Mouse (Mus musculus): ENCODE data around the gene Kcnk3.

Kcnk3 gene

DNA sequence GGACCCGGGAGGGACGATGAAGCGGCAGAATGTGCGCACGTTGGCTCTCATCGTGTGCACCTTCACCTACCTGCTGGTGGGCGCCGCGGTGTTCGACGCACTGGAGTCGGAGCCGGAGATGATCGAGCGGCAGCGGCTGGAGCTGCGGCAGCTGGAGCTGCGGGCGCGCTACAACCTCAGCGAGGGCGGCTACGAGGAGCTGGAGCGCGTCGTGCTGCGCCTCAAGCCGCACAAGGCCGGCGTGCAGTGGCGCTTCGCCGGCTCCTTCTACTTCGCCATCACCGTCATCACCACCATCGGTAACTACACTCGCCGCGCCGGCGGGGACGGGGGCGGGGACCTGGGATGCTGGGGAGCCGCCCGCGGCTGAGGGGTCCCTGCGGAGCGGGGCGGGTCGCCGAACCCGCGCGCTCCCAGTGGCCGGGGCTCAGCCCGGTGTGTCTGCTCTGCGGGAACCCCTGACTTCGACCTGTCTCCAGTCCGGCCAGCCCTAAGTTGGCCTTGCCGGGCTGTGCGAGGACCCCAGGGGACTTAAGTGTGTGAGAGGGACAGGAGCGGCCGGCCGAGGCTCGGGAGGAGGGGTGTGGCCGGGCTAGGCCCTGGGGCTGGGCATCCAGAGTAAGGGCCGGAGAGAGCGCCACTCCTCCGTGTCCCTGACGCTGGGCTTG, 465 bp downstream of the Kcnk3 start:
- DNase-seq (ENCODE audit: low read depth): no peak

- DNase-seq (ENCODE audit: low read depth): no peak
Measured at GRCm38 (mm10) chr5:30589069-30589468, 1.1 kb downstream of the Kcnk3 start.

GRCm38 (mm10) chr5:30589546-30589945, 1.6 kb downstream of the Kcnk3 start:
- no peak for DNase-seq (ENCODE audit: low read depth)

DNA sequence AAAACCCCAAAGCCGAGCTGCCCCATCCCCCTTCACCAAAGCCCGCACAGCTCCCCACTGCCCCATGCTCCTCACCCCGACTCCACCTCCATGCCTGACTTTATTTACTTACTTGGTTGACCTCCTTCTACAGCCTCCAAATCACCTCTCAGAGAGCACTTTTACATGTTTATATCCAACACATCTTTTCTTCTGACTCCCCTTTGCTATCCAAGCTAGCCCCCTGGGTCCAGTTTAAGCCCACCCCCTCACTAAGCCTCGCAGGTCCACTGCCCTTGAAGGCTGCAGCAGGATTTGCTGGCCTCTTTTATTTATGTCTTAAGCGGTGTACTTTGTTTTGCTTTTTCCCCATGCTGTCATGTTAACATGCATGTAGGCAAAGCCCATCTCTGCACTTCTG, 2.3 kb downstream of the Kcnk3 start:
- DNase-seq (ENCODE audit: low read depth): no peak

DNA sequence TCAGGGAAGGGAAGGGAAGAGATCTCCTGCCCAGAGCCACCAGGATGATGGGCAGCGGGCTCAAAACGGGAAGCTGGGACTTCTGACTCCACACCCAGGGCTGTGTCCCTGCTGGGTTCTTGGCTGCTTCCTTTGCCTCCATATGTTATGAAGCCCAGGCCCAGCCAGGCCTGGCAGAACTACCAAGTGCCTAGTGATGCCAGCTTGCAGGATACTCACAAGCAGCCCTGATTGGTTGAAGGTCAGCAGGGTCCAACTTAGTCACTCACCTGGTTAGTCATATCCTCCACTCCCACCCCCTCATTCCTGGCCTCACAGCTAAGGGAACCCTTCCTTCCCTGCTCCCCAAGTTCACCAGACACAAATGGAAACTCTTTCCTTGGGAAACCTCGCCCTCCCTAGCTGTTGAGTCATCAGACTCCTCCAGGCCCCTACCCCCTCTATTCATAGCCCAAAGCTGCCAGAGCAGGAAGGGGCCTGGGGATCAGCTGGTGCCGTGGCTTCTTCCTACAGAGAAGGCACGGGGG, 3.3 kb downstream of the Kcnk3 start:
- DNase-seq (ENCODE audit: low read depth): no peak

DNA sequence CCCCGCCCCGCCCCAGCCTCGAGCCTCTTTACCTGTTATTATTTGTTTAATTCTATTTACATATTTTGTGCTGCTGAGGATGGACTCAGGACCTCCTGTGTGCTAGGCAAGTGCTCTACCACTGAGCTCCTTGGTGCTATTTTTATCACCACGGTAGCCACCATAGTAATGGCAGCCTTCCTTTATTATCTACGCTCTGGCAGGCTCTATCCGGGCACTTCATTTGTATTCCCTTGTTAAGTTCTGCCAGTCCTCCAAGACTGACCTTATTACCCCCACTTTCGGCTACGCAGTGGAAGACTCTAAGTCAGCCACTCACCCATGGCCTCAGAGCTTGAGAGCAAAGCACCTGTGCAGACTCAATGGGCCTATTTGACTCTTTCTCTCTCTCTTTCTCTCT, 3.8 kb downstream of the Kcnk3 start:
- DNase-seq (ENCODE audit: low read depth): no peak

- DNase-seq (ENCODE audit: low read depth): no peak
Measured at GRCm38 (mm10) chr5:30592279-30592980, 4.5 kb downstream of the Kcnk3 start.

DNA sequence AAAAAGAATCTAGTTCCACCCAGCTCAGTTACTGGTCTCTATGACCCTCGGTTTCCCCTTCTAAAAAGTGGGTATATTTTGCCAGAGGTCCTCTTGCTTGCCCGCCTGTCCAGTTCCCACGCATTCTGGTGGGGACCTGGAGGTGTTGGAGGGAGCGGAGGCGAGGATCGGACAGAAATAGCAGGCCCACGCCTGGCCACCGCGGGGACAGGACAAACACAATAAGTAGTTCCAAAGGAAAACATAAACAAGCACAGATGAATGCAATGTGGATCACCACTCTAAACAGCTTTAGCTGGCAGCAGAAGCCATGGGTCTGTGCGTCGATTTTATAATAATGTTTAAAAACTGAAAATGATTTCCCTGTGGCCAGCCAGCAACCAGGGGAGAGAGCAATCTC, 5.4 kb downstream of the Kcnk3 start:
- DNase-seq (ENCODE audit: low read depth): no peak

- no peak for DNase-seq (ENCODE audit: low read depth)
Measured at GRCm38 (mm10) chr5:30593811-30594504, 6.0 kb downstream of the Kcnk3 start.

DNA sequence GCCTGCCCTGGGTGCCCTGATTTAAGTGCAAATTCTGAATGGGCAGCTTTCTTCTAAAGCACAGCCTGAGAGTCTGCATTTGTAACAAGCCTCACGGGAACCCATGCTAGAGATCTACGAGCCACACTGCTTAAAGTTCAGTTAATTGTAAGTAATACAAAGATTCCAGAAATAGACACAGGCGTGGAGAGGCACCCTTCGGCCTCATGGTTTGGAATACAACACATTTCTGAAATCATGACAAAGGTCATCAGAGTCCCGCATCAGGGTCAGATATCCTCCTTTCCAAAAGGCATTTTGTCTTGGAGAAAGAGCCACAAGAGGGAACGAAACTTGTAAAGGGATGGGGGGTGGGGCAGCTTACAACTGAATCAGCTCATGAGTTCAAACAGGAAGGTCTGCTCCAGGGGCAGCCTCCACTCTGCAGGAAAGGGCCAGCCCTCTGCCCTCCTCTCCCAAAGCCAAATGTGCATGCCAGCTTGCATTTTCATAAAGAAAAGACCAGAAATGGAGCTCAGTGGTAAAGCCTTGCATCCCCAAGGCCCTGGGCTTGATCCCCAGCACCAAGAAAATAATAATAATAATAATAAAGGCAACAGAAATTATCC, 7.1 kb downstream of the Kcnk3 start:
- no peak for DNase-seq (ENCODE audit: low read depth)

DNA sequence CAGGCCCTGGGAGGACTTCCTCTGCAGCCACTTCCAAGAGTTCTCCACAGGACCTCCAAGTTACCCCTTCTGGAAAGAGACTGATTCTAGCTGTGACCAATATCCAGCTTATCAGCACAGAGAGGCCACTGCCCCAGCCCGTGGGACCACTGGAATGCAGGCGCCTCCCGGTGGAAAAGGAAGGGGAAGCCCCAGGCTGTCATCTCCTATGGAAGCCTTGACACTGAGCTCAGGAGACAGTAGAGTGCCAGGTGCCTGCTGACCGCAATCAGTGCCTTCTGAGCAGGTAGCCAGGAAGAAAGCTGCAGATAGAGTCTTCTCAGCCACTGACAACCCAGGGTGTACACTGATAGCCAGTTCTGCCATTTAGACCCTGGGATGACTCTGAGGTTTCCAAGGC, 13.4 kb downstream of the Kcnk3 start:
- DNase-seq (ENCODE audit: low read depth): no peak

- DNase-seq (ENCODE audit: low read depth): no peak
Measured at GRCm38 (mm10) chr5:30603255-30603654, 15.3 kb downstream of the Kcnk3 start.

DNA sequence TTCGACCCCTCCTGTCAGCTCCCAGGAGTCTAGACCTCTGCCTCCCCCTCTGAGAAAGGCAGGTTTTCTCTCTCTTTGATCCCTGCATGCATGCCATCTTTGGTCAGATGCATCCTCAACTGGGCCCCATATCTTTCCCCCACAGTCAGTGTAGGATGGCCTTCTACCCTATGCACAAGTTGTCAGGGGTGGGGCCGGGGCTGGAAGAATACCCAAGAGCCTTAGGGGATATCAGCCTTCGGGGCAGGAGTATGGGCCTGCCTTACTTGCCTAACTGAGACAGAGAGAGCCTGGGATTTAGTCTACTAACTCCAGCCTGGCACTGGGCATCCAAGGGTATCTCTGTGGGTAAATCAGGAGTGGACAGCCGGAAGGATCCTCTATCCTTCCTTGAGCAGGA, 16.0 kb downstream of the Kcnk3 start:
- DNase-seq (ENCODE audit: low read depth): no peak

GRCm38 (mm10) chr5:30604769-30605188, 16.8 kb downstream of the Kcnk3 start:
- DNase-seq (ENCODE audit: low read depth): no peak

DNA sequence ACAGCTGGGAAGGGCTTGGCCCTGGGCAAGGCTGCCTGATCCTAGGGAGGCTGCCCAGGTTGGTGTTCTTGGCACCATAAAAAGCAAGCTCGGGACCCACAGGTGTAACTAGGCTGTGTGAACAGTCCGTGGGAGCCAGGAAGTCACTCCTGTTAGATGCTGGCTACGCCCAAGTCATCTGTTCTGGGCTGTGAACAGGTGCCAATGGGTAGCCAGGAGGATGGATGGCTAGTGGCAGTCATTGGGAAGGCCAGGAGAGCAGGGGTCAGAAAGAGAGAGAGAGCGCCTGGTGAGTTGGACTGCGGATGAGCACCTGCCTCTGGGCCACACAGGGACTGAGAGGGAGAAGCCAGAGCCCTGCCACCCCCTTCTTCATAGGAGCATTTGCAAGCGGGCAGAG, 17.7 kb downstream of the Kcnk3 start:
- no peak for DNase-seq (ENCODE audit: low read depth)

- DNase-seq (ENCODE audit: low read depth): no peak
Measured at GRCm38 (mm10) chr5:30606424-30607073, 18.6 kb downstream of the Kcnk3 start.

DNA sequence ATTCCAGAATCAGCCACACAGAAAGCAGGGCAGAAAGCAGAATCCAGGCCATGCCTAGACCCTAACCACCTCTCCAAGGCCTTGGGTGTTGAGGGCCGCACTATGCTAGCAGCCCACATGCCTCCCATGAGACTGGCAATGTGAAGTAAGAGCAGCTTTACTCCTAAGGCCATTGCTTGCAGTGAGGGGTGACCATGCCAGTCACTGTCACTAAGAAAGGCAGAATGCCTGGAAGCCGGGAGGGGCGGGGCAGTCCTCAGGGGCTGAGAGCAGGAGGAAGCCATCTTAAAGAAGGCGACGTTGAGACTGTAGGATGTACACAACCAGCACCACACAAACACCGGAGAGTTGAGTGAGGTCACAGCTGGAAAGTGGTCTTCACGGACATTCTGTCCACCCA, 21.1 kb downstream of the Kcnk3 start:
- DNase-seq (ENCODE audit: low read depth): no peak

GRCm38 (mm10) chr5:30609918-30610645, 22.1 kb downstream of the Kcnk3 start:
- no peak for DNase-seq (ENCODE audit: low read depth)

GRCm38 (mm10) chr5:30611091-30611490, 23.1 kb downstream of the Kcnk3 start:
- no peak for DNase-seq (ENCODE audit: low read depth)

DNA sequence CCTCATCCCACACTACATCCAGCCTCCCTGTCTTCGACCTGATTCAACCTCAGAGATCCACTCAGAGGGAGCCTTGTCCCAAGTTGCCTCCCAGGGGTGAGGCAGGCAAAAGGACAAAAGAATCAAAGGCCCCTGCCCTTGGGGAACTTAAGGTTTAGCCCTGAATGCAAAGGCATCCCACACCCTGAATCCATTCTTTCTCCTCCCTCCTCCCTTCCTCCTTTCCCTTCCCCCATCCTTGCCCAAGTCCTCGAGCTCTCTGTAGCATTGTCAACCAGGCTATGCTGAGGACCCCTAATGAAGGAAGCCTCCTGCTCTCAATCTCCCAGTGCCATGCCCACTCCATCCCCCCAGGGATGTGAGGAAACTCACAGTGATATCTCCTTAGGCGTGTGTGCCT, 23.7 kb downstream of the Kcnk3 start:
- no peak for DNase-seq (ENCODE audit: low read depth)

- DNase-seq (ENCODE audit: low read depth): no peak
Measured at GRCm38 (mm10) chr5:30612575-30612974, 24.6 kb downstream of the Kcnk3 start.
